Mouse (Mus musculus) E14TG2a.4 (cell line): ENCODE data around the gene Fam166b.

ENCODE experiments used
- CTCF ChIP-seq: conservative IDR thresholded peaks from 2 replicates; pipeline ENCODE4 v1.5.1; 2014; ENCODE audit warnings: low read length
- NANOG ChIP-seq: IDR thresholded peaks from 2 replicates; pipeline ENCODE4 v1.6.1; 2014; ENCODE audit warnings: borderline replicate concordance, low read length, mixed read lengths
- POU5F1 ChIP-seq: IDR thresholded peaks from 2 replicates; pipeline ENCODE4 v1.6.1; 2014; ENCODE audit warnings: low read length, borderline replicate concordance

DNA sequence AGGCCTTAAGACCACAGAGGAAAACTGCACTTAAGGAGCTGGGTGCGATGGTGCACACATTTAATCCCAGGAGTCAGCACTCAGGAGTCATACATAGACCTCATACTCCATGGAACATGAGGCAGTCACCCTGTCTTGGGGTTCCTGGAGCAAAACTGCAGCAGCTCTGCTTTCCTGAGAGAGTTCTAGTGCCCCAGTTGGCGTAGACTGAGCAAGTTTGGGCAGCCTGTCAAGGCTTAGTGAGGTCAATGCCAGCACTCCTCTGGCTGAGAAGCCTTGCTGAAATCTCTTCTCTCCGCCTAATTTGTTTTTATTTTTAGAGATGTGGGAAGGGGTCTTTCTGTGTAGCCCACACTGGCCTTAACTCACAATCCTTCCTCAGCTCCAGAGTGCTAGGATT is 19.6 kb upstream of the Fam166b start:
- TF ChIP-seq CTCF = no peak
- no peak for TF ChIP-seq NANOG
- no peak for TF ChIP-seq POU5F1
